Comparison of ENCODE assay signal across 8 mouse cellular contexts in the genomic region with DNA sequence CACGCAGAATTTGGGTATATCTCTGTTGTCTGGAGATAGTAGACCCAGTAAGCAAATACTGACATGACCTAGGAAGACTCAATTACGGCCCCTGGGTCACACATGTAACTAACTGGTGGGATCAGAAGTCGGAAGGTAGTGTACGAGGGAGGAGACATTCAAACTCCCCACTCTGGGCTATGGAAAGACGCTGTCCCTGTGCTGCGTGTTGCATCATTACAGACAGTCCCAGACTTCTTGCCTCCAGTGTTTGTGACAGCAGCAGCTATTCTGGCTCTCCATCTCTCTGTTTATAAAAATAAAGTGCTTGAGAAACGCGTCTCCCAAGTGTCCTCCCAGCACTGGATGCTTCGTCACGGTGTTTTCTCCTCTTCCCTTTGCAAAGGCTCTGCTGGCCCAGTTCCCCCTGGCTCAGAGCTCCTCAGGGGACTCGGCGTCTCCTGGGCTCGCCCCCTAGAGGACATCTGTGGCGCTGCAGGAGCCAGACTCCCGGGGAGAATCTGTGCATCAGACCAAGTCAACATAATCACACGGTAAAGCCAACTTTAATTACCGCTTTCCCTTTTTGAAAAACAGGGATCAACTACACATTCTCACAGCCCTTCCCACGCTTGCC. TPM values are rescaled to one million over a fixed set of nuclear protein-coding genes. Genes with fewer than 3 reads are reported as not detected.
DNase-seq lines count a peak whose midpoint lies in the region; ATAC-seq and TF ChIP-seq lines count a peak whose summit lies in the region.

No protein-coding gene starts in this region.

- DNase-seq in CD4-positive helper T cell, adult 2 months (ENCODE audit: low read depth, low spot score) = peak; percentile 81
- peak; percentile 90 for DNase-seq in brain, embryonic 14.5 days (ENCODE audit: low read depth)
- peak; percentile 84 for DNase-seq in forebrain, embryonic 10.5 days (ENCODE audit: extremely low spot score, low spot score)
- peak; percentile 92 for DNase-seq in kidney, postnatal 25 days
- peak in 2 of 3 experiments; percentile 28 to 52 for DNase-seq in liver, embryonic 14.5 days (ENCODE audit: low read depth in 3 of 3, low spot score in 3 of 3)
- peak; percentile 85 for DNase-seq in neural tube, embryonic 11.5 days (ENCODE audit: low spot score)

- no peak for TF ChIP-seq EP300 in liver, embryonic 14.5 days (IDR thresholded peaks at IDR 0.05; ENCODE audit: low read depth)

- 0 out of 2 replicates have a peak overlapping the region, but pooled peaks have one; percentile 23 for H3K9ac ChIP-seq in heart, embryonic 15.5 days
- no peak overlapping the region for H3K9ac ChIP-seq in liver, embryonic 14.5 days (replicated peaks)
- no peak overlapping the region for H3K9ac ChIP-seq in neural tube, embryonic 11.5 days (ENCODE audit: low read length)
- H3K9ac ChIP-seq in stomach, embryonic 16.5 days (ENCODE audit: low read length) = 0 out of 2 replicates have a peak overlapping the region, but pooled peaks have one; percentile 43

- peak overlapping the region; percentile 58 for H3K4me2 ChIP-seq in heart, embryonic 15.5 days
- H3K4me2 ChIP-seq in liver, embryonic 14.5 days (ENCODE audit: low read depth) = peak overlapping the region; percentile 28
- H3K4me2 ChIP-seq in neural tube, embryonic 11.5 days (ENCODE audit: low read depth) = no peak overlapping the region
- H3K4me2 ChIP-seq in stomach, embryonic 16.5 days (ENCODE audit: low read depth, low read length) = peak overlapping the region; percentile 41; the same call in 1 of the 2 replicates

- 0 out of 2 replicates have a peak overlapping the region, but pooled peaks have one; percentile 35 for H3K27ac ChIP-seq in forebrain, embryonic 10.5 days
- no peak overlapping the region for H3K27ac ChIP-seq in heart, embryonic 15.5 days
- no peak overlapping the region for H3K27ac ChIP-seq in liver, embryonic 14.5 days
- no peak overlapping the region for H3K27ac ChIP-seq in neural tube, embryonic 11.5 days (ENCODE audit: low read depth, low read length)
- peak overlapping the region; percentile 7; the same call in 1 of the 2 replicates for H3K27ac ChIP-seq in stomach, embryonic 16.5 days (ENCODE audit: low read length)

- no peaks in the 10 kb centered on the region for H3K9me3 ChIP-seq in forebrain, embryonic 10.5 days
- no peaks in the 10 kb centered on the region for H3K9me3 ChIP-seq in heart, embryonic 15.5 days (replicated peaks)
- no peaks in the 10 kb centered on the region for H3K9me3 ChIP-seq in liver, embryonic 14.5 days (ENCODE audit: control insufficient read depth, low read length)
- H3K9me3 ChIP-seq in neural tube, embryonic 11.5 days (ENCODE audit: control insufficient read depth, low read length) = no peaks in the 10 kb centered on the region
- H3K9me3 ChIP-seq in stomach, embryonic 16.5 days (replicated peaks; ENCODE audit: control insufficient read depth, low read length) = no peaks in the 10 kb centered on the region

- H3K4me3 ChIP-seq in forebrain, embryonic 10.5 days = peak overlapping the region; percentile 30
- H3K4me3 ChIP-seq in heart, embryonic 15.5 days = peak overlapping the region; percentile 25
- H3K4me3 ChIP-seq in liver, embryonic 14.5 days (ENCODE audit: insufficient read depth in 1 of 2, low read depth in 2 of 2, low read length in 2 of 2) = no peak overlapping the region
- no peak overlapping the region for H3K4me3 ChIP-seq in neural tube, embryonic 11.5 days (ENCODE audit: low read depth, low read length)
- H3K4me3 ChIP-seq in stomach, embryonic 16.5 days (replicated peaks; ENCODE audit: low read length) = peak overlapping the region; percentile 21

- TF ChIP-seq POLR2A in brain, embryonic 14.5 days (IDR thresholded peaks at IDR 0.05; ENCODE audit: borderline replicate concordance, extremely low read depth, insufficient read depth, insufficient read length, poor library complexity, severe bottlenecking) = no peak

- H3K27me3 ChIP-seq in forebrain, embryonic 10.5 days (ENCODE audit: poor library complexity, severe bottlenecking) = no peaks in the 10 kb centered on the region
- no peaks in the 10 kb centered on the region for H3K27me3 ChIP-seq in heart, embryonic 15.5 days
- H3K27me3 ChIP-seq in liver, embryonic 14.5 days (ENCODE audit: control insufficient read depth, insufficient read depth, low read length) = no peaks in the 10 kb centered on the region
- H3K27me3 ChIP-seq in neural tube, embryonic 11.5 days (ENCODE audit: control insufficient read depth, insufficient read depth, low read length) = no peaks in the 10 kb centered on the region
- no peaks in the 10 kb centered on the region for H3K27me3 ChIP-seq in stomach, embryonic 16.5 days (ENCODE audit: control insufficient read depth, insufficient read depth, low read length)

- 20% methylated on average over 18 of the region's 18 CpGs for WGBS in forebrain, embryonic 10.5 days
- 17% methylated on average over 18 of the region's 18 CpGs for WGBS in heart, embryonic 15.5 days
- WGBS in liver, embryonic 14.5 days (ENCODE audit: insufficient replicate concordance) = 16% methylated on average over 18 of the region's 18 CpGs
- whole genome bisulfite sequencing in neural tube, embryonic 11.5 days = 18% methylated on average over 18 of the region's 18 CpGs
- WGBS in stomach, embryonic 16.5 days = 17% methylated on average over 18 of the region's 18 CpGs

- no peak; the same call in 1 of the 2 replicates for ATAC-seq in heart, embryonic 15.5 days (replicated peaks; ENCODE audit: insufficient number of reproducible peaks, insufficient read depth, low FRiP score, low read depth)
- ATAC-seq in liver, embryonic 14.5 days (ENCODE audit: insufficient read depth) = peak; percentile 56; the same call in 1 of the 2 replicates
- no peak for ATAC-seq in neural tube, embryonic 11.5 days (ENCODE audit: insufficient read depth, low FRiP score, low TSS enrichment)
- ATAC-seq in stomach, embryonic 16.5 days (ENCODE audit: insufficient read depth, low FRiP score) = peak; percentile 75

- TF ChIP-seq CTCF in brain, embryonic 14.5 days (IDR thresholded peaks at IDR 0.05; ENCODE audit: borderline replicate concordance, extremely low read depth, insufficient read depth, insufficient read length) = peak; percentile 97
- peak; percentile 97 for TF ChIP-seq CTCF in liver, embryonic 14.5 days (IDR thresholded peaks at IDR 0.05; ENCODE audit: low read depth)

- no peaks in the 10 kb centered on the region for H3K36me3 ChIP-seq in forebrain, embryonic 10.5 days (replicated peaks)
- no peaks in the 10 kb centered on the region for H3K36me3 ChIP-seq in heart, embryonic 15.5 days
- H3K36me3 ChIP-seq in liver, embryonic 14.5 days (replicated peaks; ENCODE audit: control insufficient read depth, insufficient read depth, low read depth) = no peaks in the 10 kb centered on the region
- H3K36me3 ChIP-seq in neural tube, embryonic 11.5 days (ENCODE audit: control insufficient read depth, insufficient read depth, low read length) = no peaks in the 10 kb centered on the region
- no peaks in the 10 kb centered on the region for H3K36me3 ChIP-seq in stomach, embryonic 16.5 days (ENCODE audit: control insufficient read depth, insufficient read depth, low read length)

- H3K4me1 ChIP-seq in forebrain, embryonic 10.5 days = peaks cover 10% of the 10 kb centered on the region
- H3K4me1 ChIP-seq in heart, embryonic 15.5 days (replicated peaks) = peaks cover 6% of the 10 kb centered on the region
- H3K4me1 ChIP-seq in liver, embryonic 14.5 days (replicated peaks; ENCODE audit: control insufficient read depth in 2 of 2, insufficient read depth in 2 of 2, low read length in 1 of 2) = peaks cover 0 to 4% of the 10 kb centered on the region in 2 experiments; a peak in 1 of 4 replicates
- H3K4me1 ChIP-seq in neural tube, embryonic 11.5 days (ENCODE audit: control insufficient read depth, insufficient read depth, low read length) = 0 out of 2 replicates have a peak, but pooled peaks cover 2% of the 10 kb centered on the region
- peaks cover 6% of the 10 kb centered on the region; the same call in 1 of the 2 replicates for H3K4me1 ChIP-seq in stomach, embryonic 16.5 days (ENCODE audit: control insufficient read depth, insufficient read depth, low read length)

RNA-seq across cellular contexts. Expression of a gene that starts 18.6 kb away (rescaled TPM):
- 63.7 and 68.7 TPM in 2 replicates for polyA plus RNA-seq in brain, embryonic 14.5 days (2012; rRNA removed)
- 95.1 and 101 TPM in 2 replicates for polyA plus RNA-seq in forebrain, embryonic 10.5 days (2016; fragmentation: Nextera tagmentation; extraction: Ambion mirVana)
- 30.5 and 35.6 TPM in 2 replicates for polyA plus RNA-seq in heart, embryonic 15.5 days (2015; fragmentation: Nextera tagmentation; extraction: Ambion mirVana)
- 3.6 and 6.7 TPM in 2 replicates for polyA plus RNA-seq in liver, embryonic 14.5 days (2012; rRNA removed)
- 14.8 TPM in 2 replicates for polyA plus RNA-seq in liver, embryonic 14.5 days (2014; fragmentation: Nextera tagmentation; extraction: Ambion mirVana)
- 102 and 106 TPM in 2 replicates for polyA plus RNA-seq in neural tube, embryonic 11.5 days (2014; fragmentation: Nextera tagmentation; extraction: Ambion mirVana)
- polyA plus RNA-seq in stomach, embryonic 16.5 days (2015; fragmentation: Nextera tagmentation; extraction: Ambion mirVana) = 54.5 and 65.1 TPM in 2 replicates

Comparison
In these comparisons a context has a peak if more than half of its experiments do, and no peak if none do; other contexts are left out.
1. DNase-seq: peak in every context shown above with its lines; median percentile 92 in kidney, postnatal 25 days; 90 in brain, embryonic 14.5 days; 85 in neural tube, embryonic 11.5 days; 84 in forebrain, embryonic 10.5 days; 81 in CD4-positive helper T cell, adult 2 months; 40 in liver, embryonic 14.5 days.
2. H3K27ac ChIP-seq: peak in forebrain, embryonic 10.5 days (single experiment) and stomach, embryonic 16.5 days (single experiment); none in heart, embryonic 15.5 days (single experiment), liver, embryonic 14.5 days (single experiment) and neural tube, embryonic 11.5 days (single experiment).
3. H3K4me3 ChIP-seq: peak in forebrain, embryonic 10.5 days (single experiment), heart, embryonic 15.5 days (single experiment) and stomach, embryonic 16.5 days (single experiment); none in liver, embryonic 14.5 days (0 of 2) and neural tube, embryonic 11.5 days (single experiment).
4. ATAC-seq: peak in liver, embryonic 14.5 days (single experiment) and stomach, embryonic 16.5 days (single experiment); none in heart, embryonic 15.5 days (single experiment) and neural tube, embryonic 11.5 days (single experiment).
5. H3K9ac ChIP-seq: peak in heart, embryonic 15.5 days (single experiment) and stomach, embryonic 16.5 days (single experiment); none in liver, embryonic 14.5 days (single experiment) and neural tube, embryonic 11.5 days (single experiment).